ENCODE assay signal across 8 mouse cellular contexts in the genomic region with DNA sequence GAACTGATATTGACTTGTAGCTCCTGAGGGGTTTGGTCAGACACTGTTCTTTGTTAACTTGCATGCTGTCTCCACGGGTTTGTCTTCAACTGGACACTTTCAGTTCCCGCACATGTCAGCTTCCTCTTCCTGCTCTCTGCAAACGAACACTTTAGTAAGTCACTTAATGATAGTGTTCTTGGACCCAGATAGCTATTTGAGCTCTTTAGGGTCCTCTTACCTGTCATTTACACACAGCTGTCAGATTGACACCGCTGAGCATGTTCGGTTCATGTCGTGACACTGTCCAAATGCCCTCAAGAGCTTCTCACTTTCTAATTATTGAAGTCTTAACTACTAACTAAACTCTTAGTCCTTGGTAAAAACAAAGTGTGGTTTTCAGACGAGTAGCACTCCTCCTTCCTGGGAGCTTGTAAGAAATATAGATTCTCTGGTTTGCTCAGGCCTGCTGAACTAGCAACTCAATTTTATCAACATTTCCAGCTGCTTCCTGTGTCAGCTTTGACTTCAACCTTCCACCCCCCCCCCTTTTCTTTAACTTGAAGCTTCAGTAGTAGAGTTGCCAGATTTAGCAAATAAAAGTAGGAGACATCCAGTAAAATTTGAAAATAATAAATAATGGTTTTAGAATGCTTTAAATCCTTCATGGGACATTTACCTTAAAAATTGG. TPM values are rescaled to one million over a fixed set of nuclear protein-coding genes. Genes with fewer than 3 reads are reported as not detected.
DNase-seq lines count a peak whose midpoint lies in the region; ATAC-seq and TF ChIP-seq lines count a peak whose summit lies in the region.

Gene Capza2, plus strand, starts transcription at position 620 of the 670 bp plus-strand sequence.

- peak within 1 kb of the TSS; percentile 69 for H3K4me2 ChIP-seq in embryonic facial prominence, embryonic 13.5 days
- H3K4me2 ChIP-seq in heart, embryonic 12.5 days = peak within 1 kb of the TSS; percentile 76

- no peaks in the 10 kb centered on the region for H3K27me3 ChIP-seq in liver, adult 2 months (ENCODE audit: control insufficient read depth, insufficient read depth, low read length)
- H3K27me3 ChIP-seq in embryonic facial prominence, embryonic 13.5 days = no peaks in the 10 kb centered on the region
- H3K27me3 ChIP-seq in heart, embryonic 12.5 days (replicated peaks) = no peaks in the 10 kb centered on the region

- peak within 1 kb of the TSS; percentile 31; the same call in 1 of the 2 replicates for H3K27ac ChIP-seq in liver, adult 2 months (replicated peaks; ENCODE audit: insufficient read depth, low read depth, low read length)
- peak within 1 kb of the TSS; percentile 93 for H3K27ac ChIP-seq in embryonic facial prominence, embryonic 13.5 days
- H3K27ac ChIP-seq in heart, embryonic 12.5 days (ENCODE audit: poor library complexity, severe bottlenecking) = peak within 1 kb of the TSS; percentile 100

- ATAC-seq in embryonic facial prominence, embryonic 13.5 days (ENCODE audit: insufficient number of reproducible peaks, insufficient read depth, low FRiP score, low TSS enrichment, low read depth) = no peak
- no peak for ATAC-seq in heart, embryonic 12.5 days (ENCODE audit: insufficient number of reproducible peaks, low FRiP score)
- ATAC-seq in megakaryocyte, adult 5-6 weeks (ENCODE audit: poor library complexity, severe bottlenecking) = peak; percentile 63

- no peaks in the 10 kb centered on the region for H3K36me3 ChIP-seq in liver, adult 2 months (ENCODE audit: control insufficient read depth, insufficient read depth, low read length)
- H3K36me3 ChIP-seq in embryonic facial prominence, embryonic 13.5 days = peaks cover 2% of the 10 kb centered on the region
- peaks cover 2% of the 10 kb centered on the region for H3K36me3 ChIP-seq in heart, embryonic 12.5 days

- H3K9ac ChIP-seq in liver, adult 2 months (ENCODE audit: low read depth, low read length) = peak within 1 kb of the TSS; percentile 82
- H3K9ac ChIP-seq in embryonic facial prominence, embryonic 13.5 days = peak within 1 kb of the TSS; percentile 94
- H3K9ac ChIP-seq in heart, embryonic 12.5 days = peak within 1 kb of the TSS; percentile 99

- peaks cover 9% of the 10 kb centered on the region; the same call in 1 of the 2 replicates for H3K79me2 ChIP-seq in liver, adult 2 months (ENCODE audit: control insufficient read depth, insufficient read depth, low read length)

- DNase-seq in liver, adult 2 months (ENCODE audit: extremely low read depth, low read depth, low spot score) = peak; percentile 55
- no peak for DNase-seq in liver
- no peak for DNase-seq in layer of hippocampus, postnatal 10 days (ENCODE audit: low spot score in 2 of 2)
- DNase-seq in thymus, postnatal 14 days = peak; percentile 11
- DNase-seq in c-Kit-positive CD71-positive TER-119-positive erythroid progenitor cells, embryonic 14.5 days (ENCODE audit: low spot score) = no peak

- peaks cover 9% of the 10 kb centered on the region for H3K4me1 ChIP-seq in liver, adult 2 months (ENCODE audit: control insufficient read depth, insufficient read depth, low read length)
- peaks cover 8% of the 10 kb centered on the region; the same call in 1 of the 2 replicates for H3K4me1 ChIP-seq in embryonic facial prominence, embryonic 13.5 days
- H3K4me1 ChIP-seq in heart, embryonic 12.5 days (replicated peaks) = peaks cover 15% of the 10 kb centered on the region

- no peak for TF ChIP-seq POLR2A in liver, adult 2 months (IDR thresholded peaks at IDR 0.05; ENCODE audit: extremely low read depth, insufficient read depth, low read length)

- H3K9me3 ChIP-seq in embryonic facial prominence, embryonic 13.5 days = no peaks in the 10 kb centered on the region
- no peaks in the 10 kb centered on the region for H3K9me3 ChIP-seq in heart, embryonic 12.5 days (replicated peaks)

- H3K4me3 ChIP-seq in liver, adult 2 months (ENCODE audit: insufficient read depth, low read depth, low read length) = peak within 1 kb of the TSS; percentile 62
- H3K4me3 ChIP-seq in embryonic facial prominence, embryonic 13.5 days = peak within 1 kb of the TSS; percentile 85
- peak within 1 kb of the TSS; percentile 99 for H3K4me3 ChIP-seq in heart, embryonic 12.5 days

- 72% methylated on average over 7 of the region's 7 CpGs for WGBS in liver, adult 2 months
- WGBS in embryonic facial prominence, embryonic 13.5 days = 66% methylated on average over 7 of the region's 7 CpGs
- 43% methylated on average over 7 of the region's 7 CpGs for WGBS in heart, embryonic 12.5 days

- TF ChIP-seq CTCF in liver, adult 2 months (IDR thresholded peaks at IDR 0.05; ENCODE audit: low read depth, low read length) = no peak

RNA-seq across cellular contexts. Expression of gene Capza2, which starts in this region (rescaled TPM):
- 71.2 and 80.9 TPM in 2 replicates for total RNA-seq in liver, adult 2 months (2014; rRNA removed)
- polyA plus RNA-seq in liver, adult 2 months (2012; rRNA removed) = 7.7 and 9.4 TPM in 2 replicates
- 191 and 213 TPM in 2 replicates for polyA plus RNA-seq in embryonic facial prominence, embryonic 13.5 days (2015; fragmentation: Nextera tagmentation; extraction: Ambion mirVana)
- 223 and 232 TPM in 2 replicates for polyA plus RNA-seq in heart, embryonic 12.5 days (2016; fragmentation: Nextera tagmentation; extraction: Ambion mirVana)
- 100 to 1,000 TPM; 255 to 273 TPM for total RNA-seq in layer of hippocampus, postnatal 10 days (2021)
- 490 and 593 TPM in 2 replicates for total RNA-seq in megakaryocyte, adult 5-6 weeks (2015)
- 665 and 673 TPM in 2 replicates for total RNA-seq in megakaryocyte, adult 5-6 weeks (2017)

Comparison
In these comparisons a context has a peak if more than half of its experiments do, and no peak if none do; other contexts are left out.
1. RNA of gene Capza2 (polyA plus RNA-seq): 223 to 232 TPM in heart, embryonic 12.5 days and 191 to 213 TPM in embryonic facial prominence, embryonic 13.5 days; 7.7 to 9.4 TPM in liver, adult 2 months; every median in the first group is over 10 times any median in the second.
2. DNase-seq: peak in liver, adult 2 months (single experiment) and thymus, postnatal 14 days (single experiment); none in liver (single experiment), layer of hippocampus, postnatal 10 days (0 of 2) and c-Kit-positive CD71-positive TER-119-positive erythroid progenitor cells, embryonic 14.5 days (single experiment).
3. H3K27ac ChIP-seq: peak in every context shown above with its lines; median percentile 100 in heart, embryonic 12.5 days; 93 in embryonic facial prominence, embryonic 13.5 days; 31 in liver, adult 2 months.
4. Peak in every context shown above with its lines, with median percentiles within 50 percentile points of each other: H3K4me3 ChIP-seq and H3K9ac ChIP-seq.